Mouse (Mus musculus) yolk sac, embryonic 10.5 days (tissue): ENCODE results near the gene Gm29609.

Source experiments
- DNase-seq: peaks from one replicate; pipeline ENCODE4 v3.0.0-alpha.2; 2017; ENCODE audit warnings: low spot score

Gene Gm29609

GRCm38 (mm10) chr5:31198170-31198569 lies 18.5 kb upstream of the Gm29609 start:
- no peak for DNase-seq

- DNase-seq = no peak
Measured at GRCm38 (mm10) chr5:31197072-31197471, 17.4 kb upstream of the Gm29609 start.

GRCm38 (mm10) chr5:31196207-31196606 lies 16.5 kb upstream of the Gm29609 start:
- no peak for DNase-seq

GRCm38 (mm10) chr5:31195671-31196070 lies 16.0 kb upstream of the Gm29609 start:
- no peak for DNase-seq

GRCm38 (mm10) chr5:31194486-31195485 lies 15.1 kb upstream of the Gm29609 start:
- no peak for DNase-seq

- no peak for DNase-seq
Measured at GRCm38 (mm10) chr5:31193631-31194281, 14.0 kb upstream of the Gm29609 start.

- DNase-seq = peak; percentile 99
Measured at GRCm38 (mm10) chr5:31192939-31193630, 13.4 kb upstream of the Gm29609 start, which contains the start of the genes Snx17 and Eif2b4. Snx17 (plus strand) TSS chr5:31193227. Eif2b4 (minus strand) TSS chr5:31193430.

GRCm38 (mm10) chr5:31192045-31192938 lies 12.6 kb upstream of the Gm29609 start:
- DNase-seq = no peak

GRCm38 (mm10) chr5:31190201-31190600 lies 10.5 kb upstream of the Gm29609 start:
- DNase-seq = no peak

GRCm38 (mm10) chr5:31188223-31188840 lies 8.6 kb upstream of the Gm29609 start:
- no peak for DNase-seq

GRCm38 (mm10) chr5:31183678-31184077 lies 4.0 kb upstream of the Gm29609 start:
- DNase-seq = no peak

- DNase-seq = no peak
Measured at GRCm38 (mm10) chr5:31181183-31181770, 1.6 kb upstream of the Gm29609 start.

- DNase-seq = no peak
Measured at GRCm38 (mm10) chr5:31179301-31179765, 378 bp downstream of the Gm29609 start.

GRCm38 (mm10) chr5:31168630-31169029 lies 11.1 kb downstream of the Gm29609 start:
- no peak for DNase-seq

GRCm38 (mm10) chr5:31164878-31165277 lies 14.8 kb downstream of the Gm29609 start:
- DNase-seq = no peak

GRCm38 (mm10) chr5:31162462-31162861 lies 17.2 kb downstream of the Gm29609 start:
- DNase-seq = no peak

GRCm38 (mm10) chr5:31154152-31154553 lies 25.6 kb downstream of the Gm29609 start, which contains the start of gene Mpv17:
Mpv17 (minus strand) TSS chr5:31154251.
- peak; percentile 88 for DNase-seq

GRCm38 (mm10) chr5:31153516-31154151 lies 26.1 kb downstream of the Gm29609 start:
- DNase-seq = no peak

GRCm38 (mm10) chr5:31151746-31152145 lies 28.0 kb downstream of the Gm29609 start:
- no peak for DNase-seq

GRCm38 (mm10) chr5:31149781-31150180 lies 29.9 kb downstream of the Gm29609 start:
- no peak for DNase-seq
